Mouse (Mus musculus) MEL (cell line): ENCODE data around the gene Cip2a. TPM values are rescaled to one million over a fixed set of nuclear protein-coding genes. Genes with fewer than 3 reads are reported as not detected.

ENCODE experiments used
- DNase-seq: peaks from one replicate; pipeline ENCODE4 v3.0.0; 2011; ENCODE audit warnings: low read depth, low spot score
- H3K27ac ChIP-seq: 2 replicates; pipeline ENCODE4 v1.5.1; 2012; ENCODE audit warnings: low read depth, mild to moderate bottlenecking, control low read depth, low read length, moderate library complexity; ENCODE audit not compliant: control insufficient read depth
- H3K27me3 ChIP-seq, 2 experiments: fragments of 150-350 bp in 1 of 2; sonication (generic) in 1 of 2; 2 replicates each; pipeline ENCODE4 v1.6.1; 2012; ENCODE audit warnings: low read length in 2 of 2, mild to moderate bottlenecking in 2 of 2, improper control_type of control experiment in 1 of 2, moderate library complexity in 1 of 2; ENCODE audit not compliant: insufficient read depth in 2 of 2, control insufficient read depth in 1 of 2
- H3K36me3 ChIP-seq, 2 experiments: 2 replicates each; pipeline ENCODE4 v1.6.1; 2012 to 2014; ENCODE audit warnings: low read length in 2 of 2, improper control_type of control experiment in 1 of 2, inconsistent platforms in 1 of 2, mild to moderate bottlenecking in 1 of 2; ENCODE audit not compliant: insufficient read depth in 2 of 2, control insufficient read depth in 1 of 2
- H3K4me1 ChIP-seq, 2 experiments: fragments of 150-350 bp in 1 of 2; sonication (generic) in 1 of 2; 2 replicates each; pipeline ENCODE4 v1.6.1; 2012; ENCODE audit warnings: low read length in 2 of 2, improper control_type of control experiment in 1 of 2, mild to moderate bottlenecking in 1 of 2; ENCODE audit not compliant: insufficient read depth in 2 of 2, control insufficient read depth in 1 of 2
- H3K4me3 ChIP-seq, 2 experiments: fragments of 150-350 bp in 1 of 2; sonication (generic) in 1 of 2; 2 replicates each; pipeline ENCODE4 v1.5.1; 2012; ENCODE audit warnings: low read depth in 2 of 2, low read length in 2 of 2, mild to moderate bottlenecking in 2 of 2, moderate library complexity in 2 of 2, control low read depth in 1 of 2, improper control_type of control experiment in 1 of 2; ENCODE audit not compliant: control insufficient read depth in 1 of 2, insufficient read depth in 1 of 2
- H3K79me2 ChIP-seq: 2 replicates; pipeline ENCODE4 v1.6.1; 2012; ENCODE audit warnings: mild to moderate bottlenecking, low read length, moderate library complexity; ENCODE audit not compliant: control insufficient read depth, poor library complexity, insufficient read depth
- H3K9ac ChIP-seq: 2 replicates; pipeline ENCODE4 v1.6.1; 2012; ENCODE audit warnings: low read depth, mild to moderate bottlenecking, control low read depth, low read length, moderate library complexity; ENCODE audit not compliant: control insufficient read depth, poor library complexity, severe bottlenecking
- H3K9me3 ChIP-seq: fragments of 150-350 bp; sonication (generic); replicated peaks from 2 replicates; pipeline ENCODE4 v1.6.1; 2012; ENCODE audit warnings: mild to moderate bottlenecking, low read length, improper control_type of control experiment, moderate library complexity; ENCODE audit not compliant: insufficient read depth
- E2F4 ChIP-seq: IDR thresholded peaks from 2 replicates; pipeline ENCODE4 v1.6.1; 2011; ENCODE audit warnings: low read depth, low read length, improper control_type of control experiment, borderline replicate concordance
- EP300 ChIP-seq, 2 experiments: IDR thresholded peaks; 2 replicates each; pipeline ENCODE4 v1.6.1; 2011; ENCODE audit warnings: improper control_type of control experiment in 2 of 2, low read length in 2 of 2, low read depth in 1 of 2, mild to moderate bottlenecking in 1 of 2
- ETS1 ChIP-seq: IDR thresholded peaks from 2 replicates; pipeline ENCODE4 v1.6.1; 2012; ENCODE audit warnings: low read depth, mild to moderate bottlenecking, inconsistent platforms, low read length, improper control_type of control experiment, moderate library complexity
- GATA1 ChIP-seq: IDR thresholded peaks from 2 replicates; pipeline ENCODE4 v1.6.1; 2011; ENCODE audit warnings: low read depth, low read length, improper control_type of control experiment
- MAFK ChIP-seq: IDR thresholded peaks from 2 replicates; pipeline ENCODE4 v1.6.1; 2011; ENCODE audit warnings: low read depth, mild to moderate bottlenecking, low read length, improper control_type of control experiment, borderline replicate concordance
- MYB ChIP-seq: IDR thresholded peaks from 2 replicates; pipeline ENCODE4 v1.6.1; 2011; ENCODE audit warnings: mild to moderate bottlenecking, low read depth, low read length, improper control_type of control experiment
- RAD21 ChIP-seq: IDR thresholded peaks from 2 replicates; pipeline ENCODE4 v1.6.1; 2011; ENCODE audit warnings: mild to moderate bottlenecking, low read depth, low read length, improper control_type of control experiment
- SIN3A ChIP-seq: IDR thresholded peaks from 2 replicates; pipeline ENCODE4 v1.6.1; 2012; ENCODE audit warnings: low read length, improper control_type of control experiment, inconsistent platforms
- SMC3 ChIP-seq: IDR thresholded peaks from 2 replicates; pipeline ENCODE4 v1.6.1; 2011; ENCODE audit warnings: low read depth, low read length, improper control_type of control experiment
- TAL1 ChIP-seq: IDR thresholded peaks from 2 replicates; pipeline ENCODE4 v1.6.1; 2012; ENCODE audit warnings: mild to moderate bottlenecking, inconsistent platforms, low read length, moderate library complexity, mixed read lengths
- TBP ChIP-seq: IDR thresholded peaks from 2 replicates; pipeline ENCODE4 v1.8.0; 2011; ENCODE audit warnings: low read depth, low read length, improper control_type of control experiment
- UBTF ChIP-seq: IDR thresholded peaks from 2 replicates; pipeline ENCODE4 v1.6.1; 2012; ENCODE audit warnings: low read depth, mild to moderate bottlenecking, inconsistent platforms, low read length, improper control_type of control experiment, moderate library complexity, borderline replicate concordance; ENCODE audit not compliant: insufficient read depth
- USF2 ChIP-seq, 2 experiments: IDR thresholded peaks; 2 replicates each; pipeline ENCODE4 v1.6.1; 2011 to 2012; ENCODE audit warnings: improper control_type of control experiment in 2 of 2, low read length in 2 of 2, borderline replicate concordance in 1 of 2, inconsistent platforms in 1 of 2, low read depth in 1 of 2, mild to moderate bottlenecking in 1 of 2; ENCODE audit not compliant: insufficient read depth in 1 of 2
- ZC3H11A ChIP-seq: IDR thresholded peaks from 2 replicates; pipeline ENCODE4 v1.6.1; 2012; ENCODE audit warnings: low read depth, mild to moderate bottlenecking, inconsistent platforms, low read length, improper control_type of control experiment
- ZKSCAN1 ChIP-seq: IDR thresholded peaks from 2 replicates; pipeline ENCODE4 v1.6.1; 2012; ENCODE audit warnings: low read depth, mild to moderate bottlenecking, inconsistent platforms, low read length, improper control_type of control experiment, moderate library complexity
- ZNF384 ChIP-seq: IDR thresholded peaks from 2 replicates; pipeline ENCODE4 v1.6.1; 2012; ENCODE audit warnings: low read depth, mild to moderate bottlenecking, inconsistent platforms, low read length, improper control_type of control experiment
- polyA plus RNA-seq, 2 experiments: library from polyadenylated mRNA; stranded (reverse) in 1 of 2; unstranded in 1 of 2; fragments of >175 nt in 1 of 2; fragments of >200 nt in 1 of 2; gene quantifications; 2 replicates each; pipeline versions ENCODE4 v1.2.1 to v1.2.4; 2012; ENCODE audit warnings: low replicate concordance in 2 of 2, low read depth in 1 of 2; ENCODE audit not compliant: insufficient read length in 2 of 2, insufficient read depth in 1 of 2, missing spikeins in 1 of 2
- total RNA-seq: library from RNA; depleted of rRNA; stranded (reverse); fragments of 300-350 nt; gene quantifications from 2 replicates; pipeline ENCODE4 v1.2.3, GENCODE M21; 2012

Cip2a gene
- total and polyA plus RNA-seq, 3 experiments = 22.4 to 52.6 TPM; not detected in 1

DNA sequence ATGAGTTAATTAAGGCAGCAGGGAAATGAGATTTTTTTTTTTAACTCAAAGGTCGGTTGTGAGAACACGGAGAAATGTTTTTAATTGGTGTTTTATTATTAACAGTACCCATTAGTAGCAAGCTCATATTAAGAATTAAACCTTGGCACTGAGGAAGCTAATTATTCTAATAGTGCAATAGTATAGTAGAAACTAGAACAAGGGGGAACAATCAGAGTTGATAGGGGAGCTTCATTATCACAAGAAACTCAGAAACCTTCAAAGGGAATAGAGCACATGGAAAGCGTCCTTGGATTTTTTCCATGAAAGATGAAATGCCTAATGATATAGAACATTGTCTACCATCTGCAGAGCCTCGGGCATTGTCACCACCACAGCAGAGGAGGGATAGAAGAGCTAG, 41.9 kb downstream of the Cip2a start:
- Histone ChIP-seq H3K9me3 (no peaks in the 10 kb centered on the region), H3K27ac (no peak overlapping the region), H3K79me2 (no peaks in the 10 kb centered on the region), H3K27me3 (no peaks in the 10 kb centered on the region), H3K4me1 (no peaks in the 10 kb centered on the region), H3K4me3 (no peak overlapping the region), H3K9ac (no peak overlapping the region), H3K36me3 (no peaks in the 10 kb centered on the region)
- DNase-seq = no peak
- no peak for TF ChIP-seq UBTF
- TF ChIP-seq ZKSCAN1 = no peak
- no peak for TF ChIP-seq TBP
- no peak for TF ChIP-seq GATA1
- TF ChIP-seq SIN3A = no peak
- no peak for TF ChIP-seq SMC3
- TF ChIP-seq USF2 (IDR thresholded peaks at IDR 0.05; ENCODE audit: borderline replicate concordance in 1 of 2, insufficient read depth in 1 of 2, low read depth in 1 of 2, low read length in 2 of 2) = no peak
- no peak for TF ChIP-seq EP300 (IDR thresholded peaks at IDR 0.05; ENCODE audit: low read depth in 1 of 2, low read length in 2 of 2)
- TF ChIP-seq RAD21 = no peak
- no peak for TF ChIP-seq E2F4
- TF ChIP-seq MYB = no peak

DNA sequence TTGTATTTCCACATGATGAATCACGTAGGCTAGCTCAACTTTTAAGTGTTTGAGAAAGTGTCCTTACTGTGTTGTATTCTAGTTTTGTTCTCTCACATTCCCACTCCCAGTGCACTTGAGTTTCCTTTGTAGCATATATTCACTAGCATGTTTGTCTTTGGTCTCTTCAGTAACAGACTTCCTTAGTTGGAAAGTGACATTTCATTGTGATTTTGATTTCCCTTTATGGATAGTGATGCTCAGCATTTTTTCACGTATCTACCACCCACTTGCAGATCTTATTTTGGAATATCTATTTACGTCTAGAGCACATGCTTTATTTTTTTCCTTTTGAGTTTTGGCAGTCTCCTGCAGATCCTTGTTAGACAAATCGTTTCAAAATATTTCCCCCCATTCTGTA, 43.8 kb downstream of the Cip2a start:
- H3K27me3 ChIP-seq = no peaks in the 10 kb centered on the region
- H3K36me3 ChIP-seq = no peaks in the 10 kb centered on the region
- no peaks in the 10 kb centered on the region for H3K79me2 ChIP-seq
- no peak for DNase-seq
- H3K9me3 ChIP-seq = no peaks in the 10 kb centered on the region
- TF ChIP-seq TAL1 = no peak
- no peak for TF ChIP-seq USF2 (IDR thresholded peaks at IDR 0.05; ENCODE audit: borderline replicate concordance in 1 of 2, insufficient read depth in 1 of 2, low read depth in 1 of 2, low read length in 2 of 2)
- TF ChIP-seq TBP = no peak
- TF ChIP-seq MAFK = no peak
- no peak for TF ChIP-seq ETS1
- TF ChIP-seq MYB = no peak
- no peak for TF ChIP-seq ZNF384
- no peak for TF ChIP-seq ZC3H11A
- no peak overlapping the region for H3K9ac ChIP-seq
- no peaks in the 10 kb centered on the region for H3K4me1 ChIP-seq
- no peak overlapping the region for H3K27ac ChIP-seq
- no peak overlapping the region for H3K4me3 ChIP-seq
